Mouse (Mus musculus) lung, postnatal 0 days (tissue): ENCODE measurements around the gene Mybbp1a.

Experiments
- CTCF ChIP-seq: IDR thresholded peaks from 2 replicates; pipeline ENCODE4 v1.5.1; 2016; ENCODE audit warnings: antibody characterized with exemption, mild to moderate bottlenecking
- EP300 ChIP-seq: IDR thresholded peaks from 2 replicates; pipeline ENCODE4 v1.6.1; 2016; ENCODE audit warnings: antibody characterized with exemption, mild to moderate bottlenecking, control low read depth

DNA sequence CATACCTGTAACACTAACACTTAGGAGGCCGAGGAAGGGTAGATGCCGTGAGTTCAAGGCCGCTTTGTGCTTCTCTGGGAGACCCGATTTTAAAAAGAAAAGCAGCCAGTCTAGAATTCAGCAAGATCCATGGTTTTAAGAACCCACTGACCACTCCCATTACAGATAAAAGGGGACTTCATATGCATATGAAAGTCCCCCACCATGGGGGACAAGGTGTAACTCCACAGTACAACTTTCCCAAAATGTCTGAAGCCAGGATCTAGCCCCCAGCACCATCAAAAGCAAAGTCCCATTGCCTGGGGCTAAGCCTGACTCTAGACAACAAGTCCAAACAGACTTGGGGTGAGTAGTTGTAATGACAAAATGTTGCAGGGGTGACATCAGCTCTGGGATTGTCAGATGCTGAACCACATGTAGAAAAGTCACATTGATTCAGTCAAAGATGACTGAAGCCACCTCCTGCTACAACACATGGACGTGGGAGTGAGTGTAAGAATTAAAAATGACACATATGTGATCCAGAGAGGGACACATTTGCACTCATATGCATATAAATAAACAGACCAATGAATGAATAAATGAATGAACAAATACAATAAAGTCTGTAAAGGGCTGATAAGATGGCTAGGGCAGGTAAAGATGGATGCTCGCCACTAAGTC is 20.6 kb upstream of the Mybbp1a start:
- TF ChIP-seq CTCF (no peak), EP300 (no peak)
